Mouse (Mus musculus) cerebellum, adult (tissue): ENCODE results near the gene Tnfsfm13.
A peak's percentile ranks its signal among the peaks of the same experiment; 100 is the strongest.

Experiments
- ATAC-seq: cut with Nextera tagmentation; 2 replicates; pipeline ENCODE4 v1.9.2; 2017; ENCODE audit warnings: mild to moderate bottlenecking, moderate library complexity, mixed read lengths; ENCODE audit not compliant: insufficient number of reproducible peaks, low FRiP score, low TSS enrichment

The Tnfsfm13 gene

DNA sequence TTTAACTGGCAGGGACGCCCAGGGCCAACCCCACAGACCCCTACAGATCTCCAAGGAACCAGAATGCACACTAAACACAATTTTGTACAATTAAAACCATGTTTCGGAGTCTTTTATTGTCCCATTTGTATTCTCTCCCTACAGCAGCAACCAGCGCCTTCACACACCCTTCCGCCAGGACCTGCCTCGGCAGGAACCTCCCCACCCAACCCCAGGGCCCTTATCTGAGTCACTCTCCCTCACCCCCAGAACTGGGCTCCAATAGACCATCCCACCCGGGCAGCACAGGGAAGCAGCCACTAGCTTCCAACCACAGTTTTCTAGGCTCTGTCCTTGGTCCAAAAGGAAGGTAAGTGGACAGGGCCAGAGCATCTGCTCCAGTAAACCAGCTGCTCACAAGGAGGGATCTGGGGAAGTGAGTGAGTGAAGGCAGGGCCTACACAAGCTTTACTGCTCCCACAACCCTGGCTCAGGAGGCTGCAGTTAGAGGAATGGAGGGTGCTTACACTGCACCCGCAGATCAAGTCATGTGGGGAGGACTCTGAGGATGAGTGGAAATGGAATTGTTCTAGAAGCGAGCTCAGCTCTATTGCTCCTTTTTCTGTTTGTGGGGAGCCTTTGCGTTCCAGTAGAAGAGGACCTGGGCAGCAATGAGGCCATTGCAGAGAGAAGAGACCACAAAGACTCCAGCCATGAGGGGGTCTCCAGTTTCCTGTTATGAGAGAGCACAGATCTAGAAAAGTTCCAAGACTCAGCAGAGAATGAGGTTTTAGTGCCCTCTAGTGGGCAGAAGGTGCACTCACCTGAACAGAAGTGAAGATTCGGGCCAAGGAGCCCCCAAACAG is 39.1 kb downstream of the Tnfsfm13 start:
- no peak for ATAC-seq

GRCm38 (mm10) chr11:69656065-69656455 is 39.8 kb downstream of the Tnfsfm13 start:
- no peak for ATAC-seq

GRCm38 (mm10) chr11:69655264-69656064 is 40.4 kb downstream of the Tnfsfm13 start, which contains the start of gene Sox15:
TSS of gene Sox15 (plus strand) at chr11:69655314.
- 0 out of 2 replicates have a peak, but pooled peaks have one; percentile 56 for ATAC-seq

- ATAC-seq, result no peak
Observed at GRCm38 (mm10) chr11:69654760-69655159, 41.1 kb downstream of the Tnfsfm13 start.

DNA sequence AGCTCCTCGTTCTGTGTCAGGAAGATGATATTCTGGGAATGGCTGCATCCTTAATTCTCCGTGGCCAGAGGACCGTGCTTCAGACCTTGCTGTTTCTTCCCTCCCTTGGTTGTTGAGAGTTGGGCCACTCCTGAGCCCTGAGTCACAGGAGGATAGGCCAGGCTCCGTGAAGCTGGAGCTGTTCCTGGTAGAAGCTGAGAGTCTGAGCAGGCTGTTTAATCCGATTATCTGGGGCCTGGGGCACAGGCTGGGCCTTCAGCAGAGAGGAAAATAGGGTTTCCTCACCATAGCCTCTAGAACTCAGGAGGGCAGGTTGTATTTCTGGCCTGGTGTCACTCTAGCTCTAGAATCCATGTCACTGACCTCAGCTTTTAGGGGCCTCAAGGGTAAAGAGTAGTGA is 42.5 kb downstream of the Tnfsfm13 start:
- ATAC-seq, result no peak

DNA sequence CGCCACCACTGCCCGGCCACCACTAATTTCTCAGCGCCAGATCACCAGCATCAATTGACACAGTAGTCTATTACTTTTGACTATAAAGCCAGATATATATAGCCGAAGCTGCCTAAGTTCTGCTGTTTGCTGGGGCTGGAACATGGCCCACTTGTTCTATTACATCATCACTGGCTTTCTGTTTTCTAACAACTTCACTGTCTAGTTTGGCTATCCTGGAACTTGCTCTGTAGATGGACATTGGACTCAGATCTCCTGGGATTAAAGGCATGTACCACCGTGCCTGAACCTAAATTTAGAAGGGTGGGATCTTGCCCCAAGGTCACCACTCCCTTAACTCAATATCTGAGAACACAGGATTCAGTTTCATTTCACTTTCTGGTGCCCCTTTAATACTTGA is 50.0 kb downstream of the Tnfsfm13 start:
- ATAC-seq, result no peak

DNA sequence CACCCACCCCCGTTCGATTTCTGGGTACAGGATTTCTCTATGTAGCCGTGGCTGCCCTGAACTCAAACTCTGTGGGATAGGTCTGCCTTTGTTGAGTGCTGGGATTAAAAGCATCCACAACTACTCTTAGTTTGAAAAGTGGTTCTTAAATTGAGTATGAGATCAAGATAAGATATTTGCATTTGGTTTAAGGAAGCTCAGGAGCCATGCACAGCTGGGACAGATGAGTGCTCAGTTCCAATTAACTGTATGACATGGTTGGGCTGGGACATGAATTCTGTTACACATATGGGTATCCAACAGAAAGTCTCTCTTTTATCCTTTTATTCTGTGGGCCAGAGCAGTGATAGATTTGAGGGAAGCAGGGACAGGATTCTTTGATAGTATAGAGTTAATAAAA is 60.4 kb downstream of the Tnfsfm13 start:
- ATAC-seq, result no peak

DNA sequence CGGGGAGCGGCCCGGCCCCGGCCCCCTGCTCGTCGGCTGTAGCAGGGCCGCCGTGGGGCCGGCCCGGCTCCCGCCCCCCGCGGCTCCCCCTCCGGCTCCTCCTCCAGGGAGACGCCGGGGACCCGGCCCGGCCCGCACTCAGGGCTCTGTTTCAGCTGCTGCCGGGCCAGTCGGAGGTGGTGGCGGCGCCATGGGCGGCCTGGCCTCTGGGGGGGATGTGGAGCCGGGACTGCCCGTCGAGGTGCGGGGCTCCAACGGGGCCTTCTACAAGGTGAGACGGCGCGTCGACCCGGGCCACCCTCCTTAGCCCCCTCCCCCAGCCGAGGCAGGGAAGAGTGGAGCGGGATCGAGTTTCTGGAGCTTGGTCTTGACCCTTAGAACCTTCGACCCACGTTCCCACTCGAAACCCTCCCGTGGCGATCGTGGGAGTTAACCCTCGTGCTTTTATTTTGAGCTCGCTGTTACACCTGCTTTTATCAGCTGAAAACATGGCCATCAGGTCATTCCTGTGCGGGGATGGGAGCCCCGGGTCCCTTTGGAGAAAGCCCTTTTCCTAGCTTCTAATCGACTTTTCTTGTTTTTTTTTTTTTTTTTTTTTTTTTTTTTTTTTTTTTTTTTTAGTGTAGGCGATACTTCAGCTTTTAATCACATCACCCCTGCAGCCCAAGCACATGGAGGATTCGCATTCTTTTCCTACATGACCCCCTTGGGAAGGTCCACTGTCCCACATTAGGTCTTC is 62.6 kb downstream of the Tnfsfm13 start:
- no peak for ATAC-seq
